Mouse (Mus musculus) MEL (cell line): ENCODE results near the gene Spata1. TPM values are rescaled to one million over a fixed set of nuclear protein-coding genes. Genes with fewer than 3 reads are reported as not detected.

Source experiments
- DNase-seq: peaks from one replicate; pipeline ENCODE4 v3.0.0; 2011; ENCODE audit warnings: low read depth, low spot score
- H3K27ac ChIP-seq: 2 replicates; pipeline ENCODE4 v1.5.1; 2012; ENCODE audit warnings: low read depth, mild to moderate bottlenecking, control low read depth, low read length, moderate library complexity; ENCODE audit not compliant: control insufficient read depth
- H3K27me3 ChIP-seq, 2 experiments: fragments of 150-350 bp in 1 of 2; sonication (generic) in 1 of 2; 2 replicates each; pipeline ENCODE4 v1.6.1; 2012; ENCODE audit warnings: low read length in 2 of 2, mild to moderate bottlenecking in 2 of 2, improper control_type of control experiment in 1 of 2, moderate library complexity in 1 of 2; ENCODE audit not compliant: insufficient read depth in 2 of 2, control insufficient read depth in 1 of 2
- H3K36me3 ChIP-seq, 2 experiments: 2 replicates each; pipeline ENCODE4 v1.6.1; 2012 to 2014; ENCODE audit warnings: low read length in 2 of 2, improper control_type of control experiment in 1 of 2, inconsistent platforms in 1 of 2, mild to moderate bottlenecking in 1 of 2; ENCODE audit not compliant: insufficient read depth in 2 of 2, control insufficient read depth in 1 of 2
- H3K4me1 ChIP-seq, 2 experiments: fragments of 150-350 bp in 1 of 2; sonication (generic) in 1 of 2; 2 replicates each; pipeline ENCODE4 v1.6.1; 2012; ENCODE audit warnings: low read length in 2 of 2, improper control_type of control experiment in 1 of 2, mild to moderate bottlenecking in 1 of 2; ENCODE audit not compliant: insufficient read depth in 2 of 2, control insufficient read depth in 1 of 2
- H3K4me3 ChIP-seq, 2 experiments: fragments of 150-350 bp in 1 of 2; sonication (generic) in 1 of 2; 2 replicates each; pipeline ENCODE4 v1.5.1; 2012; ENCODE audit warnings: low read depth in 2 of 2, low read length in 2 of 2, mild to moderate bottlenecking in 2 of 2, moderate library complexity in 2 of 2, control low read depth in 1 of 2, improper control_type of control experiment in 1 of 2; ENCODE audit not compliant: control insufficient read depth in 1 of 2, insufficient read depth in 1 of 2
- H3K79me2 ChIP-seq: 2 replicates; pipeline ENCODE4 v1.6.1; 2012; ENCODE audit warnings: mild to moderate bottlenecking, low read length, moderate library complexity; ENCODE audit not compliant: control insufficient read depth, poor library complexity, insufficient read depth
- H3K9ac ChIP-seq: 2 replicates; pipeline ENCODE4 v1.6.1; 2012; ENCODE audit warnings: low read depth, mild to moderate bottlenecking, control low read depth, low read length, moderate library complexity; ENCODE audit not compliant: control insufficient read depth, poor library complexity, severe bottlenecking
- H3K9me3 ChIP-seq: fragments of 150-350 bp; sonication (generic); replicated peaks from 2 replicates; pipeline ENCODE4 v1.6.1; 2012; ENCODE audit warnings: mild to moderate bottlenecking, low read length, improper control_type of control experiment, moderate library complexity; ENCODE audit not compliant: insufficient read depth
- BHLHE40 ChIP-seq: IDR thresholded peaks from 2 replicates; pipeline ENCODE4 v1.6.1; 2012; ENCODE audit warnings: low read depth, mild to moderate bottlenecking, inconsistent platforms, low read length, improper control_type of control experiment, borderline replicate concordance
- E2F4 ChIP-seq: IDR thresholded peaks from 2 replicates; pipeline ENCODE4 v1.6.1; 2011; ENCODE audit warnings: low read depth, low read length, improper control_type of control experiment, borderline replicate concordance
- ELF1 ChIP-seq: IDR thresholded peaks from 2 replicates; pipeline ENCODE4 v1.6.1; 2014; ENCODE audit warnings: low read depth, mild to moderate bottlenecking, inconsistent platforms, low read length, improper control_type of control experiment, moderate library complexity
- EP300 ChIP-seq, 2 experiments: IDR thresholded peaks; 2 replicates each; pipeline ENCODE4 v1.6.1; 2011; ENCODE audit warnings: improper control_type of control experiment in 2 of 2, low read length in 2 of 2, low read depth in 1 of 2, mild to moderate bottlenecking in 1 of 2
- ETS1 ChIP-seq: IDR thresholded peaks from 2 replicates; pipeline ENCODE4 v1.6.1; 2012; ENCODE audit warnings: low read depth, mild to moderate bottlenecking, inconsistent platforms, low read length, improper control_type of control experiment, moderate library complexity
- GATA1 ChIP-seq: IDR thresholded peaks from 2 replicates; pipeline ENCODE4 v1.6.1; 2011; ENCODE audit warnings: low read depth, low read length, improper control_type of control experiment
- JUND ChIP-seq: IDR thresholded peaks from 2 replicates; pipeline ENCODE4 v1.6.1; 2011; ENCODE audit warnings: low read depth, mild to moderate bottlenecking, improper control_type of control experiment, low read length
- MAFK ChIP-seq: IDR thresholded peaks from 2 replicates; pipeline ENCODE4 v1.6.1; 2011; ENCODE audit warnings: low read depth, mild to moderate bottlenecking, low read length, improper control_type of control experiment, borderline replicate concordance
- MAX ChIP-seq: IDR thresholded peaks from 2 replicates; pipeline ENCODE4 v1.6.1; 2011; ENCODE audit warnings: low read length, improper control_type of control experiment
- MAZ ChIP-seq: IDR thresholded peaks from 2 replicates; pipeline ENCODE4 v1.6.1; 2012; ENCODE audit warnings: low read depth, mild to moderate bottlenecking, inconsistent platforms, low read length, improper control_type of control experiment
- MEF2A ChIP-seq: IDR thresholded peaks from 2 replicates; pipeline ENCODE4 v1.6.1; 2014; ENCODE audit warnings: low read depth, mild to moderate bottlenecking, inconsistent platforms, low read length, improper control_type of control experiment; ENCODE audit not compliant: poor library complexity, insufficient replicate concordance, severe bottlenecking; ENCODE audit errors: extremely low read depth
- MYC ChIP-seq: IDR thresholded peaks from 2 replicates; pipeline ENCODE4 v1.6.1; 2011; ENCODE audit warnings: low read depth, mild to moderate bottlenecking, low read length, improper control_type of control experiment, moderate library complexity
- POLR2A ChIP-seq, 2 experiments: IDR thresholded peaks; 2 replicates each; pipeline ENCODE4 v1.6.1; 2011 to 2012; ENCODE audit warnings: low read length in 2 of 2, mild to moderate bottlenecking in 2 of 2, control low read depth in 1 of 2, improper control_type of control experiment in 1 of 2, low read depth in 1 of 2, moderate library complexity in 1 of 2; ENCODE audit not compliant: control insufficient read depth in 1 of 2, insufficient read depth in 1 of 2, poor library complexity in 1 of 2
- RCOR1 ChIP-seq: IDR thresholded peaks from 2 replicates; pipeline ENCODE4 v1.6.1; 2012; ENCODE audit warnings: low read depth, mild to moderate bottlenecking, inconsistent platforms, low read length, improper control_type of control experiment
- SIN3A ChIP-seq: IDR thresholded peaks from 2 replicates; pipeline ENCODE4 v1.6.1; 2012; ENCODE audit warnings: low read length, improper control_type of control experiment, inconsistent platforms
- ZC3H11A ChIP-seq: IDR thresholded peaks from 2 replicates; pipeline ENCODE4 v1.6.1; 2012; ENCODE audit warnings: low read depth, mild to moderate bottlenecking, inconsistent platforms, low read length, improper control_type of control experiment
- polyA plus RNA-seq, 2 experiments: library from polyadenylated mRNA; stranded (reverse) in 1 of 2; unstranded in 1 of 2; fragments of >175 nt in 1 of 2; fragments of >200 nt in 1 of 2; gene quantifications; 2 replicates each; pipeline versions ENCODE4 v1.2.1 to v1.2.4; 2012; ENCODE audit warnings: low replicate concordance in 2 of 2, low read depth in 1 of 2; ENCODE audit not compliant: insufficient read length in 2 of 2, insufficient read depth in 1 of 2, missing spikeins in 1 of 2
- total RNA-seq: library from RNA; depleted of rRNA; stranded (reverse); fragments of 300-350 nt; gene quantifications from 2 replicates; pipeline ENCODE4 v1.2.3, GENCODE M21; 2012

Gene Spata1
- total and polyA plus RNA-seq, 3 experiments = 1.1 to 1.9 TPM; not detected in 1

GRCm38 (mm10) chr3:146426489-146426888 lies 73.1 kb downstream of the Spata1 start:
- DNase-seq = no peak
- TF ChIP-seq E2F4 (no peak), EP300 (IDR thresholded peaks at IDR 0.05; ENCODE audit: low read depth in 1 of 2, low read length in 2 of 2) (no peak), MAZ (no peak), GATA1 (no peak), MAFK (no peak), SIN3A (no peak), ETS1 (no peak), JUND (no peak), ZC3H11A (no peak), ELF1 (no peak), MAX (no peak), POLR2A (IDR thresholded peaks at IDR 0.05; ENCODE audit: control insufficient read depth in 1 of 2, insufficient read depth in 1 of 2, low read depth in 1 of 2, low read length in 2 of 2, poor library complexity in 1 of 2) (no peak), RCOR1 (no peak)
- Histone ChIP-seq H3K27me3 (no peaks in the 10 kb centered on the region), H3K4me1 (no peaks in the 10 kb centered on the region), H3K36me3 (peaks cover 0 to 7% of the 10 kb centered on the region in 2 experiments; a peak in 2 of 4 replicates), H3K9me3 (no peaks in the 10 kb centered on the region), H3K4me3 (no peak overlapping the region), H3K79me2 (no peaks in the 10 kb centered on the region), H3K9ac (no peak overlapping the region), H3K27ac (no peak overlapping the region)

- H3K9ac ChIP-seq = no peak overlapping the region
- H3K36me3 ChIP-seq = peaks cover 0 to 7% of the 10 kb centered on the region in 2 experiments; a peak in 2 of 4 replicates
Observed at GRCm38 (mm10) chr3:146425902-146426301, 73.7 kb downstream of the Spata1 start.

More at GRCm38 (mm10) chr3:146425902-146426301, 73.7 kb downstream of the Spata1 start:
- Histone ChIP-seq H3K79me2 (no peaks in the 10 kb centered on the region), H3K4me1 (no peaks in the 10 kb centered on the region), H3K9me3 (no peaks in the 10 kb centered on the region), H3K4me3 (no peak overlapping the region), H3K27ac (no peak overlapping the region), H3K27me3 (no peaks in the 10 kb centered on the region)
- no peak for DNase-seq
- TF ChIP-seq EP300 (IDR thresholded peaks at IDR 0.05; ENCODE audit: low read depth in 1 of 2, low read length in 2 of 2) = no peak
- TF ChIP-seq RCOR1 = no peak
- no peak for TF ChIP-seq SIN3A
- no peak for TF ChIP-seq BHLHE40
- no peak for TF ChIP-seq MYC
- TF ChIP-seq JUND = no peak
- TF ChIP-seq MEF2A = no peak
